Mouse (Mus musculus) heart, adult 18-20 months (tissue): Measurements from ENCODE around the gene Csnk1g2. TPM values are rescaled to one million over a fixed set of nuclear protein-coding genes. Genes with fewer than 3 reads are reported as not detected.

Experiments
- DNase-seq, 2 experiments: peaks; one replicate each; pipeline ENCODE4 v3.0.0; 2021 to 2022; ENCODE audit warnings: mixed read lengths in 1 of 2
- total RNA-seq, 2 experiments: library from RNA; stranded (reverse); gene quantifications; 2 replicates each; pipeline ENCODE4 v1.2.3; 2021

Csnk1g2 gene
- total RNA-seq, 2 experiments from 2014 or later = 121 to 132 TPM

DNA sequence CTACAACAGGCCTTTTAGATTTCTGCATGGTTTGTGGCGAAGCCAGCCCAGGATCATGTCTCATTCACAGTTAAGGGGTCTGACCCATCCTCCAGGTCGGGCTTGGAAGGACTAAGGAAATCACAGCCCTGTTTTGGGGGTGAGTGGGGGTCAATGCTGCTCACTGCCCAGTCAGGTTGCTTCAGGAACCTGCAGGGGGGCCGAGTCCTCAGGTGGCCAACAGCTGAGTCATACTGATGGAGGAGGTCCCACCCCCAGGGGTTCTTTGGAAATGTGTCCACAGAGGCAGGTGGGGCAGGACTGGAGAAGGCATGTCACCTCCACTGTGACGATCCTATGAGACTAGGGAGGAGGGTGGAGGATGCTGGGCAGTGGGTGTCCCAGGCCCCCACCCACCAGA is 42.8 kb downstream of the Csnk1g2 start:
- peak in 1 of 2 experiments; percentile 55 for DNase-seq

DNA sequence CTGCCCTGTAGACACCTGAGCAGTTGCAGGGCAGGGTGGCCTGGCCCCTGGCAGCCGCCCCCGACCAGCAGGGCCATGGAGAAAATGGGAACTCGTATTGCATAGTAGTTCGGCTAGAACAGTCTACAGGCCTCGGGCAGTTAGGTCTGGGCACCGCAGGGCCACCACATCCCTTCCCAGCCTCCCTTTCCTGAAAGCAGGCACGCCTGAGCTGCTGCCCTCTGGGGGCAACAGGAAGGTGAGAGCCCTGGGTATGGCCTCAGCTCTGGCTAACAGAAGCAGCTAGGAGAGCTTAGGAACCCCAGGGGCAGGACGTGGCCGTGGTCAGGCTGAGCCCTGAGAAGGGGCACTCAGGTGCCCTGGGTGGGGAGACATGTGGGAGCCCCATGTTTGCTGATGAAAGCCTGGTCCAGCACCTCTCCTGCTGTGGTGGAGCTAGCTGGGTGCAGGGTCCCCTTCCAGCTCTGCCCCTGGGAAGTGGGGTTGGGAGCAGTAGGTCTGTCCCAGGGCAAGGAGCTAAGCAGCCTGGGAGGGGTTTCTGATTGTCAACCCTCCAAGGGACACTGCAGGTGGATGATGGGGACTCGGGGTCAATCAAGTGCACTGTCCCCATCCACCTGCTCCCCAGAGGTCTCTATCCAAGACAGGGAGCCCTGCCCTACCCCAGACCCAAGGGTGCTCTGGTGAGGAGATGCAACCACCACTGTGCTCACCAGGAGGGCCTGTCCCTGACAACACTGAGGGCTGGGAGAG is 43.5 kb downstream of the Csnk1g2 start:
- DNase-seq = no peak

DNA sequence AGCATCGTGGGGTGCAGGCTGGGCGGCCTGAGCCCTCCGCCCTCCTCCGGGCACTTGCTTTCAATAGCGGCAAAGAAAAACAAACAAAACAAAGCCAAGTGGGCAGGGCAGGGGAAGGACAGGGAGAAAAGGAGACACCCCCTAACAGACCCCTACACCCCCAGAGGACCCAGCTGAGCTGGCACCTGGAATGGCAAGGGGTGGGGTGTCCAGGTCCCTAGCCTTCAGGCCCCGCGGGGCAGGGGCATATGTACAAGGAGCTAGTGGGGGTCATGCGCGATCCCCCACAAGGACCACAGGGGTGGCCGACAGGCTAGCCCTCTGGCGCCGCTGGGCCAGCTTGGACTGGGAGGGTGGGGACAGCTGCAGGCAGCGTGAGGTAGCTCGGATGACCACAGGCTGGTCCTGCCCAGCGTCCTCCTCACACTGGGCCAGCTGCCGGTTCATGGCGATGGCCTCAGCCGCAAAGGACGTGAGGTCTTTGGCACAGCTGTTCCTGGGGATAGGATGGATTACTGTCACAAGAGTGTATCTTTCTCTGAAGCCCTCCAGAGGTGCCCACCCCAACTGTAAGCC is 44.3 kb downstream of the Csnk1g2 start:
- no peak for DNase-seq

DNA sequence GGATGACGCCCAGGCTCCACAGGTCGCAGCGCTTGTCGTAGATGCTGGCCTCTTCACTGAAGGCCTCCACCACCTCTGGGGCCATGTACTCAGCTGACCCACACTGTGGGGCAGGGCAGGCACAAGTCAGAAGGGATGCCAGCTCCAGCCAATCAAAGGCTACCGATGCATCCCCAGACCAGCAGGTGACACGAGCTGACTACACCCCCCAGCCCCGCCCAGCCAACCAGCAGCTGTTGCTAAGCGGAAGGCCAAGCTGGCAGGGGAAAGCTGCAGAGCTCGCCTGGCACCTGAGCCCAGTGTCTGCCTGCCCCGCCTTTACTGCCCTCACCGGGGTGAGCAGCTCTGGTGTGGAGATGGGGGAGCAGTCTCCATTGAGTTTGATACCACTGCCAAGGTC is 46.0 kb downstream of the Csnk1g2 start:
- DNase-seq = peak in 1 of 2 experiments; percentile 74

DNA sequence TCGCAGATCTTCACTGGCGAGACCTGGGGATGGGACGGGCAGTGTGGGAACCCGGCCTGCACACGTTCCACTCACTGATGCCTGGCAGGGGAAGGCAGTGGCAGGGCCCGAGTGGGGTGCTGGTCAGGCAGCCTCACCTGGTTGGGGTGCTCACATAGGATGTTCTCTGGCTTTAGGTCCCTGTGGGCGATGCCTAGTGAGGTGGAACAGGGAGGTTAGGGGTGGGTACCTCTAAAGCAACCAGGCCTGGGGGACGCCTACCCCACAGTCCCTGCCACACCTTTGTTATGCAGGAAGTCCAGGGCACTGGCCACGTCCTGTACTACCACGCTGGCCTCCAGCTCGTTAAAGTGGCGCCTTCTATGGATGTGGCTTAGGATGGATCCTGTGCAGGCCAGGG is 46.4 kb downstream of the Csnk1g2 start:
- DNase-seq = no peak

DNA sequence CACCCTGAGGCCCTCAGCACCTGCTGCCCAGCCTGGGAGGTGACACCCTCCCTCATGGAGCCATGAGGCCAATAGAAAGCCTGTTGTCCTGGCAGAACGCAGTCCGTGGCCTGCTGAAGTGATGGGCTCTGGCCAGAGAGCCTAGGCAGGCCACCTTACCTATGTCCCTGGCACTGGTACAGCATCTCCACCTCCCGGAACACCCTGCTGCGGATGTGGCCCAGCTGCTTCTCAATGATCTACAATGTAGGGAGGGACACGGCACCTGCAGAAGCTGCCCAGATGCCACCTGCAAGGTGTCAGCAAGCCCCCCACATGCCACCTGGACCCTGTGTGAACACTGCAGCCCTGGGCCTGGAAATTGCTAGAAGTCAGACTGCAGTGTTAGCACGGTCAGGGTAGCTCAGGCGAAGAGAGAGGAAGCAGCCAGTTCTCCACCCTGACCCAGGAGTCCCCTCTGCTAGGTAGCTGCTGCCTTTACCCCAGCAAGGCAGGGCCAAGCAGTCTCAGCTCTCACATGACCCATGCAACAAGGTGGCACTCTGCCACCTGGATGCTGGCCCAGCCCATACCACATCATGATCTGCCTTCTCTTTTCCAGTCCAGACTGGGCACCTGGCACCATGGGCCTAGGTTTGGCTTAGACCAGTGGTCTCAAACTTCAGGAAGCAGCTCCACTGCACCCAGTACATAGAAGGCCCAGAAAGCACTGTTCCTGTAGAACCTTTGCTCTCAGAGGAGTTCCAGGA is 47.3 kb downstream of the Csnk1g2 start:
- peak; percentile 85 to 86 for DNase-seq

DNA sequence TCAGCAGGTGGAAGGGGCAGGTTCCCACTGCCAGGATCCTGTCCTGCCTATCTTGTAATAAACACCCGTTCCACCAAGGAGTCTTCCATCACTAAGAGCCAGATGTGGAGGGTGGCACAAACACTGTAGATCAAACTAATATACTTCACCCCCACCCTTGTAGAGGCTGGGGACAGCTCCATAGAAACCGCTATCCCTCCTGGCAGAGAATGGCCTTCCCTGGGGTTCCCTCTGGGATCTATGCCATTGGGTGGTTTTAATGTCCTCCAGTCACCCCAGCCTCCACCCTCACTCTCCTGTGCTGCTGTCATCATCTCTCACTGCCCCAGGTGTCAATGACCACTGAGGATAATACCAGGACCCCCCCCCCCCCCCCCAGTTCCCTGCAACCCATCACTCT is 47.9 kb downstream of the Csnk1g2 start:
- DNase-seq = no peak

DNA sequence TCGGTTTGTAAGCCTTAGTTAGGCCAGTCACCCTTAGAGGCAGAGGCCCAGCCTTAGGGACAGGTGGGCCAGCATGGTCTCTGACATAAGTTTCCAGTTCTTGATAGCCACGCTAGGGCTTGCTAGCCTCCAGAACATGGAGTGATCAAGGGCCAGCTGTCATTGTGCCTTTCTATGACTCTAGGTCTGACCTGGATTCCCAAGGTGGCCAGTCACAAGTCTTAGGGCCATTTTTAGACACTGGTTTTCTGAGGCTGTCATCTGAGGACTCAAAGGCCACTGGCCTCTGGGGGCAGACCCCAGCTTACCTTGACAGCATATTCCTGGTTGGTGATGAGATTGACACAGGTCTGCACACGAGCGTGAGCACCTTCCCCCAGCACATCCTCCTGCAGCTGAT is 48.6 kb downstream of the Csnk1g2 start:
- DNase-seq = no peak

DNA sequence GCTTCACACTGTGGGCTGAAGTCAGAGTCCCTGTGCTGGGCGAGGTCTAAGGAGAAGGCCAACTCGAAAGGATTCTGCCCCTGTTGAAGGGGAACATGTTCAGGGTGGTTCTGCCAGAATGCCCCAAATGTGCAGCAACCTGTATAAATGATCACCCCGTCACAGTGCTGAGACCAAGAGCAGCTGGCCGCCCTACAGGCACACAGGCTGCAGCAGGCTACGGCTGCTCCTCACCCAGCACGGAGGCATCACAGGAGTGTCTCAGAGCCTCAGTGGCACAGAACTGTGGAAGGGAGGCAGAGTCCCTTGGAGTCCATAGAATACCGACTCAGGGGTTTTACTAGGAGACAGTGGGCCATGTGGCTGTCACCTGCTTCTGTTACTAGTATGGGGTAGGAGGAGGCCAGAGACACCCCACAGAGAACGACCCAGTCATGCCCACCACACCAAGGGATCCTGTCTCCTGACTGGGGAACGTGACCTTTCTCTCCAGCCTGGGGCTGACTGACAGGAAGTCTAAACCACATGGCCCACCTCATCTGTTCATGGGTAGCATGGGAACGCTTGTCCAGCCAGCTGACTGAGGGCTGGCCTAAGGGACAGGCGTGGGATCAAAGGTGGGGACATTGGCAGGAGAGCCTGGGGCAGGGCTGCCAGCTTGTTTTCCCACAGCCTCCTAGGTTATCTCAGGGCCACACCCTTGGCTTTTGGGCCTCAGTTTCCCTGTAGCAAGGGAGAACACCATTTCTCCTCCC is 49.5 kb downstream of the Csnk1g2 start:
- peak; percentile 66 to 74 for DNase-seq

DNA sequence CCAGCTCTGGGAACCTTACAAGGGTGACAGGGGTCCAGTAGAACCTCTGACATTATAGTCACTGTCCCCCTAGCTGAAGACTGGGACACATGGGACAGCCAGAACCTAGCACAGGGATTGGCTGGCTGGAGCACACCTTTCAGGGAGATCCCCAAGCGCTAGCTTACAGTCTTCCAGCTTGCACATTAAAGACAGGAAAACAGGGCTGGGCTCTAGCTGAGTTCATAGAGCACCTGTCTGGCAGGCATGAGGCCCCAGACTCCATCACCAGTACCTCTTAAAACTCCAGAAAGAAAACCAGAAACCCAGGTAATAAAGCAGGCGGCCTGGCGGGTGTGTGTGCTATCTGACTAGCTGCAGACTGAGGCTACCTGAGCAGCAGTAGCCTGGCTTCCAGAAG is 51.1 kb downstream of the Csnk1g2 start:
- no peak for DNase-seq

DNA sequence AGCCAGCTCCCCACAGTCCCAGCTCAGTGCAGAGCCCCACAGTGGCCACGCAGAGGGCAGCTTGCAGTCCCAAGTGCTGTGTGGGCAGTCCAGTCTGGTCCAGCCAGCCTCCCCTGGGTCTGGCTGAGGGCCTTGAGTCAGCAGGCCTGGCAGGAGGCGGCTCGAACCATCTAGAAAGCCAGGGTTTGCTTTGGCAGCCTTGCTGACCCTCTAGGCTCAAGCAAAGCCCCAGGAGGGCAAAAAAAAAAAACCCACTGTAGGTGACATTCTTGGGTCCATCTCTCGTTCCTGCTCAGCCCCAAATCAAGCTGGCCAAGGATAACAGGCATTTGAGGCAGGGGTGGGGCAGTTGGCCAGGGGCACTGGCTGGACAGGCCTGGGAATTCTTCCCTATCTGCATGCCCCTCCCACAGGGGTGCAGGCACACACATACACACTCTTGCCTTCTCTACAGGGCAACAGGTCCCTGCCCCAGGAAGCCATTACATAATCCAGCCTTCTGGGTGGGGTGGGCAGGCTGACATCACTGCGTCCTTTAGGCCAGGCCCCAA is 51.6 kb downstream of the Csnk1g2 start:
- peak; percentile 82 to 89 for DNase-seq

DNA sequence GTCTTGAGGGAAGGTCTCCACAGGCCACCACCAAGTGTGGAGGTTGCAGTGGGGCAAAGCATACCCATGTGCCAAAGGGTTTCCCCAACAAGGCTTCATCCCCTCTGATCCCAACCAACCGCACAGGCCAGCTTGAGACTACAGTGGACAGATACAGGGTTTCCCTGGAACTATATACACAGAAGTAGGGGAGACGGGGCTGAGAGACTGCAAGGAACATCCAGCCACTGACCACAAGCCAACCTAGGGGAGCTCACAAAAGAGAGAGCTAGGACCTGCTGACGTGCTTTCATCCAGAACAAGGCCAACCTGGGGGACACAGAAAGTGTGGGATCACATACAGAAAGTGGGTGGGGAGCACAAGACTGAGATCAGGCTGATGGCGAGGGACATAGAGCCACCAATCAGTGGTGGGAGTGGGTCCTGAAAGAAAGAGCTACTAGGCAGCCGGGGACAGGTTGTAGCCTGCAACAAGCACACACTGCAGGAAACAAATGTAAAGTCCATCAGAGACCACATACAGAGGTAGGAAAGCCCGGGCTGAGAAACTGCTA is 52.3 kb downstream of the Csnk1g2 start:
- DNase-seq = no peak

DNA sequence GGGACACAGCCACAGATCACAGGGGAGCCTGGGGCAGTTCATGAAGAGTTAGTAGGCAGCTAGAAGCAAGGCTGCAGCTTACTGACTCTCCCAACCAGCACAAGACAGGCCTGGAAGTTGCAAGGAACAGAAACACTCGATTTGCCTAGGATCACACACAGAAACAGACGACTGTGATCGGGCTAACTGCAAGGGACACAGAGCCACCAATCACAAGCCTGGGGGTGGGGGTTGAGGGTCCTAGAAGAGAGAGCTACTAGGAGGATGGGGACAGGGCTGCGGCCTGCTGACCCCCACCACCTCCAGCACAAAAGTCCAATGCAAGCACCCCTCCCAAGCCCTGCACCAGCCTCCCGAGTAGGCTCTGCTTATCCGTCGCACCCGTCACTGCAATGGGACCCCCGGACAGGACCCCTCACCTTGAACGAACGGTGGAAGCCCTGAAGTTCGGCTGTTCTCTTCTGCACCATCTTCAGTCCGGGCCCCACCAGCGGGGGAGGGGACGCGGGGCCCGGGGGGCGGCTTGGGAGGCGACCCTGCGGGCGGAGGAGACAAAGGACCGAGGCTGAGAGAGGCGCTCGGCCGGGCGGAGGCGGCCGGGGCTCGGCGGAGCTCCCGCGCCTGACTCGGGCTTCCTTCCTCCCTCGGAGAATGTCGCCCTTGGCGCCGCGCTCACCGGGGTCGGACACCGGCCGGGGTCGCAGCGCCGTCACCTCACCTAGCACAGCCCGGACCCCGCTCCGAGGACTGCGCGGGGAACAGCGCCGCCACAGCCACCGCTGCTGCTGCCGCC is 53.0 kb downstream of the Csnk1g2 start:
- peak in 1 of 2 experiments; percentile 67 for DNase-seq

DNA sequence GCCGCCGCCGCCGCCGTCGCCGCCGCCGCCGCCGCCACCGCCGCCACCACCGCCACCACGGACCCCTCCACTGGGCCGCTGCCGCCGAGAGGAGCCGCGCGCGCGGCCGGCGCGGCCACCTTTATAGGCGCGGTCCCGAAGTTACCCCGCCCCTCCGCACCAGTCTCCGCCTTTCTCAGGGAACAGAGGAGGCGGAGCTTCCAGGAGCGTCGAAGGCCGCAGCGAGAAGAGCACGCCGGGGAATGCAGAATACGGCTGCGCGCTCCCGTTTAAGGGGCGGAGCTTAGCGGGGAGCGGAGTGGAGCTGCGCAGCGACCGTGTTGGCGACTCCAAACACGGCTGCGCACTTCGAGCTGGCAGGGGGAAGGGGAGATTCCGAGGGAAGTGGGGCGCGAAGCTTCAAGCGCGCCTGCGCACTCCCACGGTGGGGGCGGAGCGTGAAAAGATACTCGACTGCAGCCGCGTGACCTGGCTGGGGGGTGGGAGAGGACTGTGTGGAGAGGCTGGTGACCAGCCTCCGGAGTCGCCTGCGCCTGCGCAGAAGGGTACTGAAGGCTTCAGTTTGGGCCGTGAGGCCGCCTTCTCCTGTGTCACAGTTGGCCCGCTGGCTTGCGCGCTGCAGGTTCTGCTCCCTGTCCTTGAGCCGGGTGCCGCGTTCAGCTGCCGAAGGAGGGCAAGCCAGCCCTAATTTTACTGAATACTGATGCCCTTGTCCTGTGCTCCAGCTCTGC is 53.7 kb downstream of the Csnk1g2 start:
- peak; percentile 99 to 100 for DNase-seq

DNA sequence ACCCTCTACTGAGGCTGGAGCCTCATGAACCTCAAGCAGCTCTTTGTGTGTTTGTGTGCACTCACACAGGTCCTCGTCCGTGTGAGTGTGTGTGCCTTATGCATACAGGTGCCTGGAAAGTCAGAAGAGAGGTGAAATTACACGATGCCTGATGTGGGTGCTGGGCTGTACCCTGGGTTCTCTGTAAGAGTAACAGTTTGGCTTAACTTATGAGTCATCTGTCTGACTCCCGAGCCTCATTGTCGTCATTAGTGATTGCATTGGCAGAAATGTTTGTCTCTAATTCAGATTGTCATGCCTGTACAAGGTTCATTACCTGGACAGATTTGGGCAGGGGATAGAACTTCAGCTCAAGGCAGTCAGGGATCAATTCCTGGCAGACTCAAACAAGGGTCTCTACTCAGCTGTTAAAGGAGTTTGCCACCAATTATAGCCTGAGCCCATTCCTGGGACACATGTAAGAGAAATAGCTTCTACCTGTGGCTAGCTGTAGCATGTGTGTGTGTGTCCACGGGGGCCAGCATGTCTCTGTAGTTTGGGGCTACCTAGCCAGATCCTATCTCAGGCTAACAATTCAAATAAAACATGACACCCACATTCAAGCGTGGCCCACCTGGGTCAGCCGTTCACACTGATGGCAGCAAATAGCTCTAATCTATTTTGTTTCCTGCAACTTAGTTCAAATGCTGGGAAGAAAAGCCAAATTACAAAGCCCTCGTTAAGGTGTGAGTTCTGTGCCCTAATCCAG is 54.7 kb downstream of the Csnk1g2 start:
- peak in 1 of 2 experiments; percentile 47 for DNase-seq

DNA sequence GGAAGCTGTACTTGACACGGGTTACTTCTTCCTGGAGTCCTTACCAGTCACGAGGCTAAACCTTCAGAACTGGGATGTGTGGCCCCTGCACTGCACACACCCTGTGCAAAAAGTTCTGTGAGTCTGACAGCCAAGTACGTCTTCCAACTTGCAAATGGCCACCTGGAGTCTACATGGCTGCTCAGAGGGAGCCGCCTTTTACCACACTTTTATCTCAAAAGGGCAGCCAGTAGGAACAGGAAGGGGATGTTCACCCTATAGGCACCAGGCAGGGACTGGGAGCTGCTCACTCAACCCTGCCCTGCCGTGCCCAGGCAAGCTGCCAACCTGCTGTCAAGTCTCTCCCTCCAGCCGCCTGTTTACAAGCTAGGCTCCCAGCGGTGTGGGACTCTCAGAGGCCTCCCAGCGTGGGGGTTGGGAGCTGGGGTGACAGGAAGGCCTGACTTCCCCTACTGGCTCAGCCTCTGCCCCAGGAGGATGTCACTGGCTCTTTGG is 55.4 kb downstream of the Csnk1g2 start, which contains the start of gene Mknk2:
TSS of gene Mknk2 (minus strand) at position 171 of the 495 bp plus-strand sequence.
- peak; percentile 94 to 98 for DNase-seq

DNA sequence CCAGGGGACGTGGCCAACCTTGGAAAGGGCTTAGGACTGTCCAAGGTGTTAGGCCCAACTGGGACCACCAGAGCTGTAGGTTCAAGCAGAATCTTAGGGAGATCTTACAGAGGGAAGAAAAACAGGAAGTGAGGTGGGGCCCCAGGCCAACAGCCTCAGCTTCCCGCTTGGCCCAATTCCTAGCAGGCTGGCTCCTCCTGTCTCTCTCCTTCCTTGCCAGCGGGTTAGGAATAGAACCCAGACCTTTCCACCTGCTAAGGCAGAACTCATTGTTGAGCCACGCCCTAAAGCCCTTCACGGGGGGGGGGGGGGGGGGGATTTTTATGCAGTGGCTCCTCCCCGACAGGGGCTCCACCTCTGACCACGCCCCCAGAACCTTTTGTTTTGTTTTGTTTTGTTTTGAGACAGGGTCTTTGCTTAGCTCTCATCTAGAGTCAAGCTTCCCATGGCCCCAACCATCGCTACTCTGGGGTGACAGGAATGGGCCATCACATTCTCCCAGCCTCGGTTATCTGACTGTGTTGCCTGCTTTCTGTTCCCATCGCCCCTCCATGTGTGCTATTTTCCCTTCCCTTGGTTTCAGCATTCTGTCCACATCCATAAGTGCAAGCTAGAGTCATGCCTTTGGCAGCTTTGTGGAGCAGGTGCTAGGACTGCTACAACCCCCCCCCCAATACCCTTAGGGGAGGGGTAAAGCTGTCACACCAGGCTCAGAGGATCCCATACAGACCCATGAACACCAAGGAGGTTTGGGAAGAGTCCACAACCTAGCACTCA is 56.2 kb downstream of the Csnk1g2 start:
- DNase-seq = peak; percentile 47 to 80

DNA sequence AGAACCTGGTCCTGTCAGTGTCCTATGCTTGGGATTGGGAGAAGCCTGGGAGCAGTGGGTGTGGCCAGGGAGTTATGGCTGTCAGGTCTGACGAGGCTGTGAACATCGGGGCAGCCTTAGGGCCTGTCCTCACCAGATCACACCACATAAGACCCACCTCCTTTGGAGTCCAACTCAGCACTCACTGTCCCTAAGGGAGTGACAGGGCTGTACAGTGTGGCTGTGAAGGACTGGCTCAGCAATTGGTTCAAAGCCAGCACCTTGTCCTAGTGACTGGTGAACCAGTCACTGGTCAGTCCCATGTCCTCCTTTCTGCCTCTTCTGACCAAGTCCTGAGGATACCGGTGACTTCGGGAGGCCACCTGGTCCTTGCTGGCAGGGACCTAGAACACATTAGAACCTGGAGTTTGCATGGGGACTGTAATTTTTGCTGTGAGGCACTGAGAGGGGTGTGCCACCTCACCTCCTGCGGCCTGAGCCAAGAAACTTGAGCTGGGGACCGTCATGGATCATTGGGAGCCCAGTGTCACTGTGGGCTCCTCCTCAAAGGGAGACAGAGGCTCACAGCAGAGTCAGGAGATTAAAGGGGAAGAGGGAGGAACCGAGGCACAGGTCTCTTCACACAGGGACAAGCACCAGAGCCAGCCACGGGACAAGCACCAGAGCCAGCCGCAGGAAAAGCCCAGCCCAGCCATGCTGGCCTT is 57.1 kb downstream of the Csnk1g2 start:
- DNase-seq = peak in 1 of 2 experiments; percentile 60
